Mouse (Mus musculus) limb, embryonic 10.5 days (tissue): ENCODE data around the gene Abca7. TPM values are rescaled to one million over a fixed set of nuclear protein-coding genes. Genes with fewer than 3 reads are reported as not detected.

ENCODE experiments used
- DNase-seq: peaks from one replicate; pipeline ENCODE4 v3.0.0-alpha.2; 2017; ENCODE audit warnings: low spot score
- H3K27ac ChIP-seq: fragments of 300-500 bp; sonication (generic); 2 replicates; pipeline ENCODE4 v1.5.1; 2016; ENCODE audit warnings: mild to moderate bottlenecking
- H3K27me3 ChIP-seq: fragments of 300-500 bp; sonication (generic); 2 replicates; pipeline ENCODE4 v1.6.1; 2016; ENCODE audit warnings: low read depth, mild to moderate bottlenecking; ENCODE audit not compliant: poor library complexity, severe bottlenecking
- H3K36me3 ChIP-seq: fragments of 300-500 bp; sonication (generic); 2 replicates; pipeline ENCODE4 v1.6.1; 2016; ENCODE audit warnings: mild to moderate bottlenecking, moderate library complexity
- H3K4me1 ChIP-seq: fragments of 300-500 bp; sonication (generic); 2 replicates; pipeline ENCODE4 v1.6.1; 2016
- H3K4me3 ChIP-seq: fragments of 300-500 bp; sonication (generic); 2 replicates; pipeline ENCODE4 v1.5.1; 2016; ENCODE audit warnings: mild to moderate bottlenecking, moderate library complexity
- H3K9me3 ChIP-seq: fragments of 300-500 bp; sonication (generic); replicated peaks from 2 replicates; pipeline ENCODE4 v1.6.1; 2016; ENCODE audit warnings: mild to moderate bottlenecking
- WGBS: fragments of 180-500 bp; shearing (Covaris S2); methylation state at CpG from one replicate; pipeline ENCODE4 v1.1.7; 2016; 5-methylcytosine and 5-hydroxymethylcytosine counted together
- polyA plus RNA-seq: library from polyadenylated mRNA; unstranded; fragments of >200 nt; fragmentation: Nextera tagmentation; extraction: Ambion mirVana; gene quantifications from 2 replicates; pipeline ENCODE4 v1.2.1, GENCODE M21; 2016

Abca7 gene
- polyA plus RNA-seq, 1 experiment from 2014 or later: 2.3 TPM

- WGBS: 93% methylated on average over 7 of the region's 7 CpGs
- Histone ChIP-seq H3K4me1 (peaks cover 17% of the 10 kb centered on the region), H3K4me3 (no peak overlapping the region), H3K27ac (no peak overlapping the region), H3K36me3 (peaks cover 80% of the 10 kb centered on the region), H3K27me3 (peaks cover 16% of the 10 kb centered on the region), H3K9me3 (no peaks in the 10 kb centered on the region)
- DNase-seq: no peak
Measured at GRCm38 (mm10) chr10:79964727-79965126, 31.6 kb upstream of the Abca7 start.

- WGBS: 93% methylated on average over 5 of the region's 5 CpGs
- DNase-seq: no peak
- Histone ChIP-seq H3K36me3 (peaks cover 80% of the 10 kb centered on the region), H3K27ac (no peak overlapping the region), H3K27me3 (peaks cover 22% of the 10 kb centered on the region), H3K9me3 (no peaks in the 10 kb centered on the region), H3K4me3 (no peak overlapping the region), H3K4me1 (peaks cover 19% of the 10 kb centered on the region)
Measured at GRCm38 (mm10) chr10:79965325-79965724, 31.0 kb upstream of the Abca7 start.

- Histone ChIP-seq H3K27ac (no peak overlapping the region), H3K36me3 (peaks cover 70% of the 10 kb centered on the region), H3K4me1 (peaks cover 21% of the 10 kb centered on the region), H3K9me3 (no peaks in the 10 kb centered on the region), H3K4me3 (no peak overlapping the region), H3K27me3 (peaks cover 38% of the 10 kb centered on the region)
- DNase-seq: no peak
- WGBS: 92% methylated on average over 5 of the region's 5 CpGs
Measured at GRCm38 (mm10) chr10:79966886-79967400, 29.4 kb upstream of the Abca7 start.

- Histone ChIP-seq H3K27me3 (peaks cover 50% of the 10 kb centered on the region), H3K27ac (no peak overlapping the region), H3K4me3 (no peak overlapping the region), H3K36me3 (peaks cover 57% of the 10 kb centered on the region), H3K9me3 (no peaks in the 10 kb centered on the region), H3K4me1 (peaks cover 21% of the 10 kb centered on the region)
- WGBS: 91% methylated on average over 1 of the region's 1 CpGs
- no peak for DNase-seq
Measured at GRCm38 (mm10) chr10:79968181-79968580, 28.1 kb upstream of the Abca7 start.

GRCm38 (mm10) chr10:79969124-79969568 is 27.1 kb upstream of the Abca7 start:
- H3K9me3 ChIP-seq: no peaks in the 10 kb centered on the region
- H3K27me3 ChIP-seq: peaks cover 58% of the 10 kb centered on the region
- DNase-seq: no peak
- no peak overlapping the region for H3K4me3 ChIP-seq
- no peak overlapping the region for H3K27ac ChIP-seq
- H3K36me3 ChIP-seq: peaks cover 54% of the 10 kb centered on the region
- WGBS: 19% methylated on average over 3 of the region's 3 CpGs
- H3K4me1 ChIP-seq: peaks cover 21% of the 10 kb centered on the region

- peaks cover 53% of the 10 kb centered on the region for H3K36me3 ChIP-seq
- H3K4me1 ChIP-seq: peaks cover 21% of the 10 kb centered on the region
- H3K9me3 ChIP-seq: no peaks in the 10 kb centered on the region
- peak; percentile 61 for DNase-seq
- 7% methylated on average over 47 of the region's 47 CpGs for whole genome bisulfite sequencing
- H3K27ac ChIP-seq: peak within 1 kb of the TSS; percentile 79
- H3K27me3 ChIP-seq: peaks cover 62% of the 10 kb centered on the region
- H3K4me3 ChIP-seq: peak within 1 kb of the TSS; percentile 58
Measured at GRCm38 (mm10) chr10:79970415-79971182, 25.7 kb upstream of the Abca7 start, which contains the start of gene Grin3b. Grin3b (plus strand) TSS chr10:79970715.

DNA sequence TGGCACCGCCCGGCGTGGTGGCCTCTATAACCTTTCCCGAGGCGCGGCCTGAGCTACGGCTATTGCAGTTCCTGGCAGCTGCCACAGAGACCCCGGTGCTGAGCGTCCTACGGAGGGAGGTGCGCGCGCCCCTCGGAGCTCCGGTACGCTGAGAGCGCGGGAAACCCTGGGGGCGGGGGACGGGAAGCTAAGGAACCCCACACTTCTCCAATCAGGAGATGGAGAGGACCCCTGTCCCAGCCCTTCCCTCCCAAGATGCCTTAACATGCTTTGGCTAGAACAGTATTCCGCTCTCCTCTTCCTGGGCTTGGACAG is 25.2 kb upstream of the Abca7 start:
- Histone ChIP-seq H3K4me3 (peak overlapping the region; percentile 58), H3K27me3 (peaks cover 62% of the 10 kb centered on the region), H3K9me3 (no peaks in the 10 kb centered on the region), H3K27ac (peak overlapping the region; percentile 79), H3K4me1 (peaks cover 21% of the 10 kb centered on the region), H3K36me3 (peaks cover 53% of the 10 kb centered on the region)
- WGBS: 4% methylated on average over 21 of the region's 21 CpGs
- peak; percentile 71 for DNase-seq

GRCm38 (mm10) chr10:79972831-79973230 is 23.5 kb upstream of the Abca7 start:
- 0 out of 2 replicates have a peak overlapping the region, but pooled peaks have one; percentile 19 for H3K27ac ChIP-seq
- peaks cover 53% of the 10 kb centered on the region for H3K36me3 ChIP-seq
- peaks cover 21% of the 10 kb centered on the region for H3K4me1 ChIP-seq
- whole genome bisulfite sequencing: 69% methylated on average over 14 of the region's 14 CpGs
- H3K27me3 ChIP-seq: peaks cover 62% of the 10 kb centered on the region
- H3K4me3 ChIP-seq: peak overlapping the region; percentile 16; the same call in 1 of the 2 replicates
- DNase-seq: no peak
- H3K9me3 ChIP-seq: 0 out of 2 replicates have a peak, but pooled peaks cover 3% of the 10 kb centered on the region

DNA sequence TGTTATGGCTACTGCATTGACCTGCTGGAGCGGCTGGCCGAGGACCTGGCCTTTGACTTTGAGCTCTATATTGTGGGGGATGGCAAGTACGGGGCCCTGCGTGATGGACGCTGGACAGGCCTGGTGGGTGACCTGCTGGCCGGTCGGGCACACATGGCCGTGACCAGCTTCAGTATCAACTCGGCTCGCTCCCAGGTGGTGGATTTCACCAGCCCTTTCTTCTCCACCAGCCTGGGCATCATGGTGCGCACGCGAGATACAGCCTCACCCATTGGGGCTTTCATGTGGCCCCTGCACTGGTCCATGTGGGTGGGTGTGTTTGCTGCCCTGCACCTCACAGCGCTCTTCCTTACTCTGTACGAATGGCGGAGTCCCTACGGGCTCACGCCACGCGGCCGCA is 22.2 kb upstream of the Abca7 start:
- Histone ChIP-seq H3K4me1 (peaks cover 15% of the 10 kb centered on the region), H3K27me3 (peaks cover 53% of the 10 kb centered on the region), H3K4me3 (no peak overlapping the region; the same call in 1 of the 2 replicates), H3K27ac (no peak overlapping the region), H3K9me3 (0 out of 2 replicates have a peak, but pooled peaks cover 3% of the 10 kb centered on the region), H3K36me3 (peaks cover 55% of the 10 kb centered on the region)
- DNase-seq: no peak
- WGBS: 88% methylated on average over 21 of the region's 21 CpGs

GRCm38 (mm10) chr10:79974668-79975067 is 21.6 kb upstream of the Abca7 start:
- Histone ChIP-seq H3K4me1 (peaks cover 15% of the 10 kb centered on the region), H3K9me3 (0 out of 2 replicates have a peak, but pooled peaks cover 3% of the 10 kb centered on the region), H3K27me3 (peaks cover 47% of the 10 kb centered on the region), H3K36me3 (peaks cover 61% of the 10 kb centered on the region), H3K27ac (no peak overlapping the region), H3K4me3 (no peak overlapping the region)
- DNase-seq: no peak
- 89% methylated on average over 8 of the region's 8 CpGs for WGBS

- no peak for DNase-seq
- peaks cover 31% of the 10 kb centered on the region for H3K27me3 ChIP-seq
- WGBS: 80% methylated on average over 28 of the region's 28 CpGs
- H3K4me1 ChIP-seq: peaks cover 4% of the 10 kb centered on the region
- no peak overlapping the region for H3K27ac ChIP-seq
- H3K4me3 ChIP-seq: no peak overlapping the region; the same call in 1 of the 2 replicates
- H3K36me3 ChIP-seq: peaks cover 76% of the 10 kb centered on the region
- H3K9me3 ChIP-seq: 0 out of 2 replicates have a peak, but pooled peaks cover 3% of the 10 kb centered on the region
Measured at GRCm38 (mm10) chr10:79976071-79976721, 20.1 kb upstream of the Abca7 start.

DNA sequence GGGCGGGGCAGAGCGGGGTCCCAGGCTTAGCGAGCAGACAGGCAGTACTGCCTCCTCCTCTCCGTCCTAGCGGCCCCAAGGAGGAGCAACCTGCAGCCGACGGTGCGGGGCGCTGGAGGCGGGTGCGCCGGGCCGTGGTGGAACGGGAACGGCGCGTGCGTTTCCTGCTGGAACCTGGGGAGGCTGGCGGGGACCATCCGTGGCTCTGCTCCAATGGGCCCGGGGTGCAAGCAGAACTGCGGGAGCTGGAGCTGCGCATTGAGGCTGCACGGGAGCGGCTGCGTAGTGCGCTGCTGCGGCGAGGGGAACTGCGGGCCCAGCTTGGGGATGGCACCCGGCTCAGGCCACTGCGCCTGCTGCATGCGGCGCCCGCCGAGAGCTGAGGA is 19.6 kb upstream of the Abca7 start:
- Histone ChIP-seq H3K4me1 (no peaks in the 10 kb centered on the region; the same call in 1 of the 2 replicates), H3K4me3 (peak overlapping the region; percentile 20), H3K36me3 (peaks cover 81% of the 10 kb centered on the region), H3K9me3 (0 out of 2 replicates have a peak, but pooled peaks cover 3% of the 10 kb centered on the region), H3K27me3 (peaks cover 26% of the 10 kb centered on the region), H3K27ac (no peak overlapping the region)
- DNase-seq: no peak
- whole genome bisulfite sequencing: 73% methylated on average over 36 of the region's 36 CpGs

GRCm38 (mm10) chr10:79977324-79977723 is 19.0 kb upstream of the Abca7 start:
- WGBS: 82% methylated on average over 28 of the region's 28 CpGs
- Histone ChIP-seq H3K4me3 (peak overlapping the region; percentile 20; the same call in 1 of the 2 replicates), H3K27ac (no peak overlapping the region), H3K36me3 (peaks cover 83% of the 10 kb centered on the region), H3K4me1 (peaks cover under 1% of the 10 kb centered on the region), H3K9me3 (0 out of 2 replicates have a peak, but pooled peaks cover 3% of the 10 kb centered on the region), H3K27me3 (peaks cover 20% of the 10 kb centered on the region)
- DNase-seq: no peak
